Mouse (Mus musculus) stomach, embryonic 15.5 days (tissue): ENCODE data around the gene Cobll1. TPM values are rescaled to one million over a fixed set of nuclear protein-coding genes. Genes with fewer than 3 reads are reported as not detected.
"Not testable (repeated sequence)": the region's sequence is repeated elsewhere in the genome, so short reads cannot be mapped to it uniquely, and the experiment has no call there.

ENCODE experiments used
- ATAC-seq: fragments of 200-750 bp; cut with Nextera tagmentation; 2 replicates; pipeline ENCODE4 v1.8.0; 2017; ENCODE audit warnings: low read depth, moderate number of reproducible peaks, moderate TSS enrichment; ENCODE audit not compliant: insufficient read depth, low FRiP score
- H3K27ac ChIP-seq: fragments of 300-500 bp; sonication (generic); 2 replicates; pipeline ENCODE4 v1.5.1; 2015; ENCODE audit warnings: mild to moderate bottlenecking, inconsistent platforms
- H3K27me3 ChIP-seq: fragments of 300-500 bp; sonication (generic); replicated peaks from 2 replicates; pipeline ENCODE4 v1.6.1; 2015; ENCODE audit warnings: inconsistent platforms
- H3K36me3 ChIP-seq: fragments of 300-500 bp; sonication (generic); 2 replicates; pipeline ENCODE4 v1.6.1; 2015; ENCODE audit warnings: inconsistent platforms
- H3K4me1 ChIP-seq: fragments of 300-500 bp; sonication (generic); 2 replicates; pipeline ENCODE4 v1.6.1; 2015; ENCODE audit warnings: inconsistent platforms
- H3K4me2 ChIP-seq: fragments of 300-500 bp; sonication (generic); 2 replicates; pipeline ENCODE4 v1.6.1; 2015; ENCODE audit warnings: mild to moderate bottlenecking, inconsistent platforms
- H3K4me3 ChIP-seq: fragments of 300-500 bp; sonication (generic); replicated peaks from 2 replicates; pipeline ENCODE4 v1.5.1; 2015; ENCODE audit warnings: inconsistent platforms
- H3K9ac ChIP-seq: fragments of 300-500 bp; sonication (generic); 2 replicates; pipeline ENCODE4 v1.6.1; 2015; ENCODE audit warnings: inconsistent platforms
- H3K9me3 ChIP-seq: fragments of 300-500 bp; sonication (generic); 2 replicates; pipeline ENCODE4 v1.6.1; 2016; ENCODE audit warnings: inconsistent platforms
- WGBS: fragments of 180-500 bp; shearing (Covaris S2); methylation state at CpG from one replicate; pipeline ENCODE4 v1.1.7; 2015; 5-methylcytosine and 5-hydroxymethylcytosine counted together
- polyA plus RNA-seq: library from polyadenylated mRNA; unstranded; fragments of >200 nt; fragmentation: Nextera tagmentation; extraction: Ambion mirVana; gene quantifications from 2 replicates; pipeline ENCODE4 v1.2.1, GENCODE M21; 2015

Gene Cobll1
- polyA plus RNA-seq, 1 experiment from 2014 or later = 14.3 TPM

DNA sequence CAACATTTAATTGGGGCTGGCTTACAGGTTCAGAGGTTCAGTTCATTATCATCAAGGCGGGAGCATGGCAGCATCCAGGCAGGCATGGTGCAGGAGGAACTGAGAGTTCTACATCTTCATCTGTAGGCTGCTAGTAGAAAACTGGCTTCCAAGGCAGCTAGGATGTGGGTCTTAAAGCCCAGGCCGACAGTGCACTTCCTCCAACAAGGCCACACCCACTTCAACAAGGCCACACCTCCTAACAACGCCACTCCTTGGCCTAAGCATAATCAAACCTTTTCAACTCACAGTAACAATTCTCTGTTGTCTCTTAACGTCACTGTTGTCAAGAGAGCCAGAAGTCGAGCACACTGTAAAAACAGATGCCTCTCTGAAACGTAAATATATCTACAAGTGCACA is 21.6 kb upstream of the Cobll1 start:
- ATAC-seq, H3K27me3 ChIP-seq, H3K9ac ChIP-seq, H3K4me2 ChIP-seq, H3K9me3 ChIP-seq, H3K36me3 ChIP-seq, H3K4me3 ChIP-seq, H3K4me1 ChIP-seq, H3K27ac ChIP-seq: not testable (repeated sequence)
- WGBS = 55% methylated on average over 6 of the region's 6 CpGs

DNA sequence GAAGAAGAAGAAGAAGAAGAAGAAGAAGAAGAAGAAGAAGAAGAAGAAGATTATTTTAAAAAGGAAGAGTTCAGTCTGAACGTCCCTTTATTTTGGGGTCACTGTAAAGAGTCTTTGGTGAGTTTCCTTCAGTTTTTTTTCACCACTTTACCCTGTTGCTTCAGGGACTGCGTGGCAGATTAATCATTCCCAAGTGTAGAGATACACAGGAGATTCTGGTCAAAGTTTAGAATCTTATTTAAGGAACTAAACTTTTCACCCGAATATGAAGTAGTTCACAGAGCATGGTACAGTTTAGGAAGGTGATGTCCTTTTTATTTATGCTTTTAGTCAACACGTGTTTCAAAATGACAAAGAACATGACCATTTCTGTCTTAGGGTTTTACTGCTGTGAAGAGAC is 21.2 kb upstream of the Cobll1 start:
- H3K9me3 ChIP-seq = no peaks in the 10 kb centered on the region
- H3K4me2 ChIP-seq = no peak overlapping the region
- 84% methylated on average over 4 of the region's 4 CpGs for WGBS
- H3K27ac ChIP-seq = no peak overlapping the region
- no peak for ATAC-seq
- H3K36me3 ChIP-seq = no peaks in the 10 kb centered on the region
- H3K4me3 ChIP-seq = no peak overlapping the region
- H3K27me3 ChIP-seq = no peaks in the 10 kb centered on the region
- H3K9ac ChIP-seq = no peak overlapping the region
- no peaks in the 10 kb centered on the region for H3K4me1 ChIP-seq

GRCm38 (mm10) chr2:65257446-65257845 is 18.2 kb upstream of the Cobll1 start:
- Histone ChIP-seq H3K4me1 (no peaks in the 10 kb centered on the region), H3K9ac (no peak overlapping the region), H3K36me3 (no peaks in the 10 kb centered on the region), H3K27me3 (no peaks in the 10 kb centered on the region), H3K27ac (peak overlapping the region; percentile 9; the same call in 1 of the 2 replicates), H3K4me3 (no peak overlapping the region), H3K9me3 (no peaks in the 10 kb centered on the region), H3K4me2 (no peak overlapping the region)
- WGBS = 40% methylated on average over 2 of the region's 2 CpGs
- peak; percentile 82 for ATAC-seq

- WGBS = 58% methylated on average over 6 of the region's 6 CpGs
- Histone ChIP-seq H3K27me3 (no peaks in the 10 kb centered on the region), H3K36me3 (no peaks in the 10 kb centered on the region), H3K27ac (peak overlapping the region; percentile 9; the same call in 1 of the 2 replicates), H3K9ac (no peak overlapping the region), H3K4me2 (no peak overlapping the region), H3K4me1 (no peaks in the 10 kb centered on the region), H3K9me3 (no peaks in the 10 kb centered on the region), H3K4me3 (no peak overlapping the region)
- no peak for ATAC-seq
Observed at GRCm38 (mm10) chr2:65256494-65257254, 17.5 kb upstream of the Cobll1 start.

- no peak overlapping the region for H3K9ac ChIP-seq
- no peaks in the 10 kb centered on the region for H3K9me3 ChIP-seq
- H3K27ac ChIP-seq = no peak overlapping the region
- H3K4me1 ChIP-seq = no peaks in the 10 kb centered on the region
- no peaks in the 10 kb centered on the region for H3K36me3 ChIP-seq
- no peaks in the 10 kb centered on the region for H3K27me3 ChIP-seq
- no peak for ATAC-seq
- H3K4me2 ChIP-seq = no peak overlapping the region
- no peak overlapping the region for H3K4me3 ChIP-seq
- 60% methylated on average over 5 of the region's 5 CpGs for WGBS
Observed at GRCm38 (mm10) chr2:65250589-65251104, 11.4 kb upstream of the Cobll1 start.

DNA sequence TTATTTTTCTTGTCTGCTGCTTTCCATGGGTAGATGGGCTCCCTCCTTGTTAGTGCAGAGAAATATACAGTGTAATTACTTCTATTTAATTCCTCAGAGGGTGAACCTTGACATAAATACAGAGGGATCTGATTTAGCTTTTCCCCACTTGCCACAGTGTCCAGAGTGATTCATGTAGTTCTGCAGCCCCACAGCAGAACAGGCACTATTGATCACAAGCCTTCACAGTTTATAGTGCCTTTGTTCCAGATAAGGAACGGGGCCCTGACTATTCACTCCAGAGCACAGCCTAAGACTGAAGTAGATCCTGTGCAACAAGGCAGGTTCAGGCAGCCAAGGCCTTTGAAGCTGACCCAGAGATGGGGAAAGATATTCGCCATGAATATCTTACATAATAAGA is 10.4 kb upstream of the Cobll1 start:
- Histone ChIP-seq H3K4me1 (no peaks in the 10 kb centered on the region), H3K9me3 (no peaks in the 10 kb centered on the region), H3K36me3 (no peaks in the 10 kb centered on the region), H3K27ac (no peak overlapping the region), H3K4me2 (no peak overlapping the region), H3K9ac (no peak overlapping the region), H3K4me3 (no peak overlapping the region), H3K27me3 (no peaks in the 10 kb centered on the region)
- 0 out of 2 replicates have a peak, but pooled peaks have one; percentile 43 for ATAC-seq
- WGBS = 37% methylated on average over 2 of the region's 2 CpGs

DNA sequence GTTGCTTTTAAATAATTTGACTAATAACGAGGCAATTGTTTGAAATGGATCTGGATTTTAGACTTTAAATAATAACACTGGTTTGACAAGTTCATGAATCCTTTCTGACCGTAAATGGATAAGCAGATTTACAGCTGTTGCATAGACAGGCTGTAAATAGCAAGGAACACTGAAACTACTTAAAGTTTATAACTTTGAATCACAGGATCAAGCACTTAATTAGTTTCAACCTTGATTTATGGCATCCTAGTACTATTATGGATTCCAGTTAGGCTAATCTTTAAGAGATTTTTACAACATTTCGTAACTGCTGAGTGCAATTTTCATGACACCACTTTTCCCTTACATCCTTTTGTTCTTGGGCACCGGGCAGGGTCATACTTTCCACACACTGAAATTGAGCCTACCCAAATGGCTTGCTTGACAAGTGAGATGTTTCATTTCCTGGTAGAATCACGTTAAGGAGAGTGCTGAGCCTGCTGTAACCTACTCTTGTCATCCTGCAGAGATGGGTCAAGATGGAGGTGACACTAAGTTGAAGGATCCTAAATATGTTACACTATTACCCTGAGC is 1.1 kb upstream of the Cobll1 start:
- Histone ChIP-seq H3K9ac (no peak overlapping the region), H3K36me3 (no peaks in the 10 kb centered on the region), H3K9me3 (no peaks in the 10 kb centered on the region), H3K4me3 (no peak overlapping the region), H3K27me3 (no peaks in the 10 kb centered on the region), H3K4me1 (peaks cover 12% of the 10 kb centered on the region; the same call in 1 of the 2 replicates), H3K4me2 (0 out of 2 replicates have a peak overlapping the region, but pooled peaks have one; percentile 6), H3K27ac (no peak overlapping the region)
- WGBS = 47% methylated on average over 5 of the region's 5 CpGs
- ATAC-seq = no peak

DNA sequence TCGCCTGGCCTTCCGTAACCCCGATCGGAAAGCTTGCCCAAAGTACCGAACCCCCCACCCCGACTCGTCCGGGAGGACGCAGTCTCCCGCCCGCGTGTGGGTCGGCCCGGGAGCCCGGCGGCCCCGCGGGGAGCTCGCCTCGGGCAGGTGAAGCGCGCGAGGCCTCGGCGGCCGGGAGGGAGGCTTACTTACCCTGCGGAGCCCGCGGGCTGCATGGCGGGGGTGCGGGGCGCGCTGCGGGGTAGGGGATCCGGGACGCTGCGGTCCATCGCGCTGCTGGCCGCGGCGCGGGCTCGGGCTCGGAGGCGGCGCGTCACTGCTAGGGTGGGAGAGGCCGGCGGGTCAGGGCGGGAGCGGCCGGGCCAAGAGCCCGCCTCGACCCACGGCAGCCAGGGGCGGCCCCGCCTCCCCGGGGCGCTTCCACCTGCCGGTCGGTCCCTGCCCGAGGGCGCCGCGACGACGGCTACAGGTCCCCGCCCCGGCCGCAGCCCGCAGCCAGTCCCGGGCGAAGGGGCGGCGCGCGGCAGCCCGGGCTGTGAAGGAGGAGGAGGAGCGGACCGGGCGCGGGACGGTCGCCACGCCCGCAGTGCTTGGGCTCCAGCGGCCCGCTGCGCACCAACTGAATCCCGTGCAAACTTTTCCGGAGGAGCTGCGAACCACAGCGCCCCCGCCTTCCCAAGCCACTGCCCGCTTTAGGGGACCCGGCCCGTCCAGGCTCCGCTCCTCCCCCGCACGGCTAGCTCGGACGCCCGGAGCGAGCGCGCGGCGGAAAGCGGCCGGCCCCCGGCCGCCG is 836 bp downstream of the Cobll1 start:
- Histone ChIP-seq H3K9ac (peak overlapping the region; percentile 82), H3K36me3 (no peaks in the 10 kb centered on the region), H3K4me2 (peak overlapping the region; percentile 90), H3K27me3 (no peaks in the 10 kb centered on the region), H3K4me1 (peaks cover 12% of the 10 kb centered on the region; the same call in 1 of the 2 replicates), H3K4me3 (peak overlapping the region; percentile 74), H3K9me3 (no peaks in the 10 kb centered on the region), H3K27ac (peak overlapping the region; percentile 96)
- WGBS = under 1% methylated on average over 103 of the region's 114 CpGs
- peak; percentile 92 for ATAC-seq

- Histone ChIP-seq H3K4me3 (peak overlapping the region; percentile 74), H3K4me1 (peaks cover 12% of the 10 kb centered on the region; the same call in 1 of the 2 replicates), H3K9me3 (no peaks in the 10 kb centered on the region), H3K4me2 (peak overlapping the region; percentile 90), H3K27ac (peak overlapping the region; percentile 96), H3K9ac (peak overlapping the region; percentile 82), H3K36me3 (no peaks in the 10 kb centered on the region), H3K27me3 (no peaks in the 10 kb centered on the region)
- WGBS = under 1% methylated on average over 21 of the region's 22 CpGs
- ATAC-seq = peak; percentile 48
Observed at GRCm38 (mm10) chr2:65237610-65238170, 1.5 kb downstream of the Cobll1 start.

DNA sequence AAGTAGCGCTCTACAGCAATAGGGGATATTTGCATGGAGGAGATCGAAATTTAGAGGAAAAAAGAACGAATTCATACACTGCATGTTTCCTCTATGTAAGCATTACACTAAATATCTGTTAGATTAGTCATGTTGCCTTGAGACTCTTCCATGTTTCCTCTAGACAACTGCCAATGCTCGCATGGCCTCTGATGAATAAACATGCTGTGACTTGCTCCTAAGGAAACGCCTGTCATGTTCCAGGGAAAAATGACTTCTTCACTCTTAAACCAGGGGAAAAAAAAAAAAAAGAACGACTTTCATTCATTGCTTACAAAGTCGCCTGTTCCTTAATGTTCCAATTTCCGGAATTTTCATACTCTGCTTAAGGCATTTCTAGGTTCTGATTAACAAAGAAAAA is 2.1 kb downstream of the Cobll1 start:
- H3K27ac ChIP-seq = peak overlapping the region; percentile 17

GRCm38 (mm10) chr2:65236644-65237043 is 2.6 kb downstream of the Cobll1 start:
- H3K27me3 ChIP-seq = no peaks in the 10 kb centered on the region
- ATAC-seq = no peak
- WGBS = 76% methylated on average over 8 of the region's 8 CpGs
- H3K4me1 ChIP-seq = peaks cover 12% of the 10 kb centered on the region; the same call in 1 of the 2 replicates
- no peaks in the 10 kb centered on the region for H3K36me3 ChIP-seq
- H3K9ac ChIP-seq = no peak overlapping the region
- peak overlapping the region; percentile 17; the same call in 1 of the 2 replicates for H3K27ac ChIP-seq
- H3K4me3 ChIP-seq = peak overlapping the region; percentile 74; the same call in 1 of the 2 replicates
- H3K9me3 ChIP-seq = no peaks in the 10 kb centered on the region
- peak overlapping the region; percentile 90 for H3K4me2 ChIP-seq

More for the DNA sequence above, 2.1 kb downstream of the Cobll1 start:
- peaks cover 12% of the 10 kb centered on the region; the same call in 1 of the 2 replicates for H3K4me1 ChIP-seq
- H3K4me2 ChIP-seq = peak overlapping the region; percentile 90
- H3K9ac ChIP-seq = no peak overlapping the region
- no peaks in the 10 kb centered on the region for H3K36me3 ChIP-seq
- 34% methylated on average over 8 of the region's 8 CpGs for WGBS
- peak overlapping the region; percentile 74 for H3K4me3 ChIP-seq
- H3K9me3 ChIP-seq = no peaks in the 10 kb centered on the region
- no peak for ATAC-seq
- no peaks in the 10 kb centered on the region for H3K27me3 ChIP-seq
